Mouse (Mus musculus) lung, adult 2 months (tissue): ENCODE results near the gene Ankrd12.
A peak's percentile ranks its signal among the peaks of the same experiment; 100 is the strongest.

Experiments used
- CTCF ChIP-seq: fragments of 200-500 bp; IDR thresholded peaks from 2 replicates; pipeline ENCODE4 v1.5.1; 2011; ENCODE audit warnings: mild to moderate bottlenecking, low read length, control low read depth; ENCODE audit not compliant: insufficient read depth
- POLR2A ChIP-seq: fragments of 200-500 bp; IDR thresholded peaks from 2 replicates; pipeline ENCODE4 v1.6.1; 2011; ENCODE audit warnings: low read depth, mild to moderate bottlenecking, control low read depth, low read length, borderline replicate concordance; ENCODE audit errors: extremely low read depth

DNA sequence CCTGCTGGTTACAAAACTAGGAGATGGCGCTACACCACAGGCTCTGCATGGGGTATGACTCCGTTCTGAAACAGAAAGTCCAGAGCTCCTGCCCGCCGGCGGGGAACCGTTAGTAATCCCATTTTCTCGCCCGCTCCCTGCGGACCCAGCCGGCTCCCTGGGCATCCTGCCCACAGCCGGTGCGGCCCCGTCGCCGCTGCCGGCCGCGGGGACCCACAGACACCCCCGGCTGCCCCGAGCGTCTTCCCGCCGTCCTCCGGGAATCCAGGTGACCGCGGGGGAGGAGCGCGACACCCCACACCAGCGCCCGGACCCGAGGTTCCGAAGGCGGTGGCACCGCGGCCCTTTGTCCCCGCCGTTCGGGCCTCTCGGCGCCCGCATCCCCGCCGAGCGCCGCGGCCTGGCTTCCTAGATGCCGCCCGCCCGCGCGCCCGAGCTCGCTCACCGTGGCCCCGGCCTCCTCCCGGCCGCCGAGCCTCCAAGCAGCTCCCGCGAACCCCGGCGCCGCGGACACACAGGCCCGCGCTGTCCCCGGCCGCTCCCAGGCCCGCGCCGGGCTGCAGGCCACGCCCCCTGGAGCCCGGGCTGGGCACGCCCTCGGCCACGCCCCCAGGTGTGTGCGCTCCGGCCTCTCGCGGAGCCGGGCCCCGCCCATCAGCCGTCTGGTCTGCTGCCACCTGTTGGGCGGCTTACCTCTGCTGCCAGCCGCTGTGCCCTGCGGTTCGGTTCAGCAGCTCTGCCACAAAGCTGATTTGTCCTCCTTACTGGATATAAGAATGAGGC lies 126.1 kb downstream of the Ankrd12 start, which contains the start of gene Twsg1:
- peak; percentile 57; the same call in 1 of the 2 replicates for TF ChIP-seq POLR2A
- TF ChIP-seq CTCF = peak; percentile 38
